Mouse (Mus musculus): ENCODE results near the gene Plxnd1. TPM values are rescaled to one million over a fixed set of nuclear protein-coding genes. Genes with fewer than 3 reads are reported as not detected.

The Plxnd1 gene
- polyA plus RNA-seq (2012; rRNA removed): 203 and 236 TPM in 2 replicates

DNA sequence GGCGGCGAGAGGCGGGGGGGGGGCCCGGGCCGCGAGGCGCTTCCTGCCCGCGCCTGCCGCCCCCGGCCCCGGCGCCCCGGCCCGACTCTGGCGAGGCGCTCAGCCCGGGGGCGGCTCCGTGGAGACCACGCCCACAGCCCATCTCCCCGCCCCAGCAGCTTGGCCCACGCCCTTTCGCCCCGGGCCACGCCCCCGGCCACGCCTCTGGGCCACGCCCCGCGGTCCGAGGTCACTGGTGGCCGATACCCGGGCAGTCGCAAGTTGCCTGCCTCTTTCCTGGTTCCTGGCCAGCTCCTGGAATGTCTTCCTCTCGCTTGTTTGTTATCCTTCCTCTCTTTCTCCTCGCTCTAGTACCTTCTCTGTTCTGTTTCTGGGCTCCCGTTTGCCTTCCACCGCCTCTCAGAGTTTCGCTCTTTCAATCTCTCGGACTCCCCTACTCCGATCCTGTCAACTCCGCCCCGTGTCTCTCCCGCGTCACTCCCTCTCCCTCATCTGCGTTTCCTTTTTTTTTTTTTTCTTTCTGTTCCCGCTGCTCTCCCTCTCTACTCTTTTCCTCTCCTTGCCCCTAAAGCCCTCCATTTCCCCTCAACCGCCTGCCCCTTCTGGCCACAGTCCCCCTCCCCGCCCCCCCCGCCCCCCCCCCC is at the start of gene Plxnd1:
Plxnd1 (minus strand) TSS at position 129 of the 644 bp plus-strand sequence.

DNA sequence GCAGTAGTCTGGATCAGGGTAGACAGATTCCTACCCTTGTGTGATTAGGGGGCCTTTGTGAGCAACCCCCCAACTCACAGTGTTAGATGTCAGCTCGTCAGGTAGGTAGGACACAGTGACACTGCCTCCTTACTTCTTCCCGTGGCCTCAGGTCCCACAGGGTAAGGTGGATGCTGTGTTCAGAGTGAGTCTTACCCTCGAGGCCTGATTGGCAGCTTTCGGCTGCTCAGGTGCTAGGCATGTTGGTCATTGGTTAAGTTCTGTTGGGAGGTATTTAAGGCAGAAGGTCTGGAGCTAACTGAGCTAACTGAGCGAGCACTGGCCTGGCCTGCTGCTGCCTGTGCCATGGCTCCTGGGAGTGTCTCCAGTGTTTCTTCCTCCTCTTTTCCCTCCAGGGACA is 50.2 kb downstream of the Plxnd1 start, which contains the start of gene H1foo:
H1foo (plus strand) TSS at position 301 of the 400 bp plus-strand sequence.

DNA sequence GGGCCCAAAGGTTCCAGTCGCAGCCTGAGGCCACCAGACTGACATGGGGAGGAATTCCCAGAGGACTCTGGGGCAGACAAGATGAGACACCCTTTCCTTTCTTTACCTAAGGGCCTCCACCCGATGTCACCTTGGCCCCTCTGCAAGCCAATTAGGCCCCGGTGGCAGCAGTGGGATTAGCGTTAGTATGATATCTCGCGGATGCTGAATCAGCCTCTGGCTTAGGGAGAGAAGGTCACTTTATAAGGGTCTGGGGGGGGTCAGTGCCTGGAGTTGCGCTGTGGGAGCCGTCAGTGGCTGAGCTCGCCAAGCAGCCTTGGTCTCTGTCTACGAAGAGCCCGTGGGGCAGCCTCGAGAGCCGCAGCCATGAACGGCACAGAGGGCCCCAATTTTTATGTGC is 63.2 kb downstream of the Plxnd1 start, which contains the start of gene Rho:
Rho (plus strand) TSS at position 110 of the 400 bp plus-strand sequence.

Other genes starting within 250 kb of the Plxnd1 start
- gene Tmem40, start 232.6 kb downstream of the Plxnd1 start, polyA plus RNA-seq (2012; rRNA removed): 2.8 and 4.5 TPM in 2 replicates
- 24.9 and 28.3 TPM in 2 replicates for gene Cand2, start 220.5 kb downstream of the Plxnd1 start, polyA plus RNA-seq (2012; rRNA removed)
- gene Rpl32, start 186.3 kb downstream of the Plxnd1 start, polyA plus RNA-seq (2012; rRNA removed): 557 and 914 TPM in 2 replicates
- gene Efcab12, start 156.6 kb downstream of the Plxnd1 start, polyA plus RNA-seq (2012; rRNA removed): 2.0 and 2.9 TPM in 2 replicates
- gene Mbd4, start 141.6 kb downstream of the Plxnd1 start, polyA plus RNA-seq (2012; rRNA removed): 1.6 and 1.7 TPM in 2 replicates
- 28.2 and 32.4 TPM in 2 replicates for gene Ift122, start 141.5 kb downstream of the Plxnd1 start, polyA plus RNA-seq (2012; rRNA removed)
- 3.5 and 4.7 TPM in 2 replicates for gene Rho, start 63.3 kb downstream of the Plxnd1 start, polyA plus RNA-seq (2012; rRNA removed)
- 35.0 and 43.2 TPM in 2 replicates for gene H1foo, start 50.1 kb downstream of the Plxnd1 start, polyA plus RNA-seq (2012; rRNA removed)
- gene Tmcc1, start 198.5 kb upstream of the Plxnd1 start, polyA plus RNA-seq (2012; rRNA removed): 8.9 and 9.8 TPM in 2 replicates
- 75.4 and 90.0 TPM in 2 replicates for gene Washc2, start 213.0 kb upstream of the Plxnd1 start, polyA plus RNA-seq (2012; rRNA removed)